Mouse (Mus musculus) MEL (cell line): ENCODE data around the gene Fgg.

Source experiments
- CHD2 ChIP-seq: IDR thresholded peaks from 2 replicates; pipeline ENCODE4 v1.6.1; 2011; ENCODE audit warnings: low read length, improper control_type of control experiment
- CTCF ChIP-seq, 3 experiments: IDR thresholded peaks in 2 of 3; conservative IDR thresholded peaks in 1 of 3; 2 replicates each; pipeline ENCODE4 v1.5.1; 2011 to 2012; ENCODE audit warnings: low read length in 3 of 3, low read depth in 2 of 3, mild to moderate bottlenecking in 2 of 3, improper control_type of control experiment in 1 of 3, inconsistent platforms in 1 of 3, mixed read lengths in 1 of 3, moderate library complexity in 1 of 3; ENCODE audit not compliant: control insufficient read depth in 1 of 3, insufficient read depth in 1 of 3, poor library complexity in 1 of 3, severe bottlenecking in 1 of 3
- EP300 ChIP-seq, 2 experiments: IDR thresholded peaks; 2 replicates each; pipeline ENCODE4 v1.6.1; 2011; ENCODE audit warnings: improper control_type of control experiment in 2 of 2, low read length in 2 of 2, low read depth in 1 of 2, mild to moderate bottlenecking in 1 of 2
- GATA1 ChIP-seq: IDR thresholded peaks from 2 replicates; pipeline ENCODE4 v1.6.1; 2011; ENCODE audit warnings: low read depth, low read length, improper control_type of control experiment
- MAFK ChIP-seq: IDR thresholded peaks from 2 replicates; pipeline ENCODE4 v1.6.1; 2011; ENCODE audit warnings: low read depth, mild to moderate bottlenecking, low read length, improper control_type of control experiment, borderline replicate concordance
- MAX ChIP-seq: IDR thresholded peaks from 2 replicates; pipeline ENCODE4 v1.6.1; 2011; ENCODE audit warnings: low read length, improper control_type of control experiment
- MAZ ChIP-seq: IDR thresholded peaks from 2 replicates; pipeline ENCODE4 v1.6.1; 2012; ENCODE audit warnings: low read depth, mild to moderate bottlenecking, inconsistent platforms, low read length, improper control_type of control experiment
- MYC ChIP-seq: IDR thresholded peaks from 2 replicates; pipeline ENCODE4 v1.6.1; 2011; ENCODE audit warnings: low read depth, mild to moderate bottlenecking, low read length, improper control_type of control experiment, moderate library complexity
- NRF1 ChIP-seq: IDR thresholded peaks from 2 replicates; pipeline ENCODE4 v1.6.1; 2014; ENCODE audit warnings: low read depth, mild to moderate bottlenecking, inconsistent platforms, low read length, improper control_type of control experiment, moderate library complexity; ENCODE audit not compliant: poor library complexity, insufficient read depth, severe bottlenecking
- POLR2A ChIP-seq, 2 experiments: IDR thresholded peaks; 2 replicates each; pipeline ENCODE4 v1.6.1; 2011 to 2012; ENCODE audit warnings: low read length in 2 of 2, mild to moderate bottlenecking in 2 of 2, control low read depth in 1 of 2, improper control_type of control experiment in 1 of 2, low read depth in 1 of 2, moderate library complexity in 1 of 2; ENCODE audit not compliant: control insufficient read depth in 1 of 2, insufficient read depth in 1 of 2, poor library complexity in 1 of 2
- TBP ChIP-seq: IDR thresholded peaks from 2 replicates; pipeline ENCODE4 v1.8.0; 2011; ENCODE audit warnings: low read depth, low read length, improper control_type of control experiment
- USF1 ChIP-seq: IDR thresholded peaks from 2 replicates; pipeline ENCODE4 v1.6.1; 2014; ENCODE audit warnings: low read depth, mild to moderate bottlenecking, inconsistent platforms, low read length, improper control_type of control experiment, moderate library complexity

DNA sequence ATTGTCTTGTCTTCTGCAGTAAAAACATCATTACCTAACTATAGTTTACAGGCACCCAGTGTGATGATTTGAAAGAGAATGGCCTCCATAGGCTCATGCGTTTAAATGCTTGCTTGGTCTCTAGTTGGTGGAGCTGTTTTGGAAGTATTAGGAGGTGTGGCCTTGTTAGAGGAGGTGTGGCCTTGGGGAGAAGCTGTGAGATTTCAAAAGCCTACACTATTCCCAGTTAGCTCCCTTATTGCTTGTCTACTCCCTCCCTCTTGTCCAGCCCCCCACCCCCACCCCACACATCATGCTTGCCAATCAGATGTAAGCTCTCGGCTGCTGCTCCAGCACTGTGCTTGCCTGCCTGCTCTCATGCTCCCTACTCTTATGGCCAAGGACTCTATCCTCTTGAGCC lies 49.5 kb downstream of the Fgg start:
- TF ChIP-seq CTCF (IDR thresholded peaks at IDR 0.05 in 2 of 3, conservative IDR thresholded peaks at IDR 0.05 in 1 of 3; ENCODE audit: control insufficient read depth in 1 of 3, insufficient read depth in 1 of 3, low read depth in 2 of 3, low read length in 3 of 3, poor library complexity in 1 of 3, severe bottlenecking in 1 of 3) (no peak), MAZ (no peak), TBP (no peak), GATA1 (no peak), EP300 (IDR thresholded peaks at IDR 0.05; ENCODE audit: low read depth in 1 of 2, low read length in 2 of 2) (no peak), POLR2A (IDR thresholded peaks at IDR 0.05; ENCODE audit: control insufficient read depth in 1 of 2, insufficient read depth in 1 of 2, low read depth in 1 of 2, low read length in 2 of 2, poor library complexity in 1 of 2) (no peak), CHD2 (no peak), MYC (no peak), MAX (no peak), MAFK (no peak), NRF1 (no peak), USF1 (no peak)
